Mouse (Mus musculus) C2C12 (cell line): ENCODE results near the gene Vwa5b1.

ENCODE experiments used
- CEBPB ChIP-seq: IDR thresholded peaks from one replicate; pipeline ENCODE4 v1.6.1; 2011; ENCODE audit warnings: low read depth, mild to moderate bottlenecking, control low read depth, moderate library complexity
- CTCF ChIP-seq: IDR thresholded peaks from one replicate; pipeline ENCODE4 v1.5.1; 2011; ENCODE audit not compliant: control insufficient read depth, insufficient read depth, insufficient read length
- MYOD1 ChIP-seq: IDR thresholded peaks from one replicate; pipeline ENCODE4 v1.6.1; 2011; ENCODE audit warnings: low read depth; ENCODE audit not compliant: control insufficient read depth, insufficient read length
- USF1 ChIP-seq: IDR thresholded peaks from one replicate; pipeline ENCODE4 v1.6.1; 2011; ENCODE audit warnings: low read depth, mild to moderate bottlenecking, control low read depth, moderate library complexity

- TF ChIP-seq CTCF (no peak), CEBPB (no peak), MYOD1 (no peak), USF1 (no peak)
Observed at GRCm38 (mm10) chr4:138546241-138546640, 89.4 kb downstream of the Vwa5b1 start.
